Mouse (Mus musculus) CD8-positive naive resting alpha-beta T cell, adult 2 months (primary cell): ENCODE data around the gene Kit.

Source experiments
- DNase-seq, 2 experiments: peaks; one replicate each; pipeline ENCODE4 v3.0.0; 2022; ENCODE audit warnings: low read depth in 2 of 2, low spot score in 2 of 2

Kit gene

DNA sequence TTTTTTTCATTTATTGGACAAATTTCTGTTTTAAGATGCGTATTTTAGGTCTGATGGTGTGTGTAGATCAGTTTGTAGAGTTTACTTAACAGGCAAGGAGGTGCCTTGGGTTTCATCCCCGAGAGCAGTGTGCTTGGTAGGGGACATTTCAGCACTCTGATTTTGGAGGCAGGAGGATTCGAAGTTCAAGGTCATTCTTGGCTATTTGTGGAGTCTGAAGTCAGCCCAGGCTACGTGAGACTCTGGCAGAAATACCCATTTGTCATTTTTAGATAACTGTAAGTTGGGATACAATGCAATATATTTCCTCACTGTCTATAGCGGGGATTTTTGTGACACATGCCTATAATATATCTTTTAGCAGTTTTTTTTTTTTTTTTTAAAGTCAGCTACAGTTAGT is 57.5 kb downstream of the Kit start:
- no peak for DNase-seq

DNA sequence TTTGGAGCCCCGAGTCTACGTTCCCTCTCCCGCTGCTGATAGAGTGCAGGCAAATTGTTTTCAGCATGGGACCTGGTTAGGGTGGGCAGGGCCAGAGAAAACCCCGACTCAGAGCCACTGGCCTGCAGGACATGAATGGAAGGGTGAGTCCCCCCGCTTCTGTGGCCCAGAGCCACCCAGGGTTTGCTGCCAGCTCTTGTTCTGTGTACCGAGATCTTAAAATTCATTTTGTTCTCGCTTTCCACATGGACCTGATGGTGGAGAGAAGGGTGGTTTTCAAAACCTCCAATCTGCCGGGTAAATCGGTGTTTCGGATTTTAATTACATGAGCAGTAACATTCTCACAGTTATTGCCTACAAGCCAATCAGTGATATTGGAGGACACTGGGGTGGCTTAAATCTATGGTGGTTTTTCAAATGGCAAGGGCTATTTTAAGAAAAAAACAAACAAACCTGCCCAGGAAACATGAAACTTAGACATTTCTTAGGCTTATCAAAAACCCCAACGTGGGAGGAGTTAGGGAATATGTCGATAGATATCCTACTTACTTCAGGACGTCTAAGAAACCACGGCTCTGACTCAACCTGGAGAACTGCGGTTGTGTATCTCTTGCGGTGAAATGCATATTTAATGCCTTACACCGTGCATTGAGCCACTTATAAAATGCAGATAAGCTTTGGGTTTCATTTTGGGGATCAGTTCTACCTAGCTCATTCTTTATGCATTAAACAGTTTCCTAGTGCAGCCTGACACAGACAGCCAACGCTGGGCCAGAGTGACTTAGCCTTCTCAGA is 58.3 kb downstream of the Kit start:
- DNase-seq = no peak

DNA sequence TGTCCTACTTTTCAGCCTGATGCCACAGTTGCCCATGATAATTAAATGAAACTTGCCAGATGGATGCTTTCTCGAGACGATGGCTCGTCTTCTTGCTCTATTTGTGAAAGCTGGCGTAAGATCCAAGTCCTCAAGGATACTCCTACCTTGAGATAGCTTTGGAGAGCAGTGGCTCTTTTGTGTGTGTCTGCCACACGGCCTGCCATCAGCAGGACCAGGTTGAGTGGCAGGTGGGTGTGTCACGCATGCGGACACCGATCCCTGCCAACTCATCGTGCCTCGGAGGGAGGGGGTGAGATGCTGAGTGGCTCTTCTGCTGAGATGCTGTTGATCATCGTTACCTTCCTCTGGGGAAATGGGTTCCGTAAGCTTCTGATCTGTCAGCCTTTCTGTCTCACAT is 60.7 kb downstream of the Kit start:
- DNase-seq = no peak

DNA sequence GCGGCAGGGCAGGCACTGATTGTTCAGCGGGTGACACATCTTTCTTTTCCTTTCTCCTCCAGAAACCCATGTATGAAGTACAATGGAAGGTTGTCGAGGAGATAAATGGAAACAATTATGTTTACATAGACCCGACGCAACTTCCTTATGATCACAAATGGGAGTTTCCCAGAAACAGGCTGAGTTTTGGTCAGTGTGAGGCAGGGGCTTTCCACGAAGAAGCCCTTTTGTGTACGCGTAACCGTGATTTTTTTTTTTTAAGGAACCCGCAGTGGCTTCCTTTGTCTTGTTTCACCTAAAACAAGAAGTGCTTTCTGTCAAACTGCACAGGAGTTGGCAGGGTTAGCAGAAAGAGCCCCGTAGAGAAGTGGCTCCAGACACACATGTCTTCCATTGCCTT is 65.9 kb downstream of the Kit start:
- DNase-seq = no peak

DNA sequence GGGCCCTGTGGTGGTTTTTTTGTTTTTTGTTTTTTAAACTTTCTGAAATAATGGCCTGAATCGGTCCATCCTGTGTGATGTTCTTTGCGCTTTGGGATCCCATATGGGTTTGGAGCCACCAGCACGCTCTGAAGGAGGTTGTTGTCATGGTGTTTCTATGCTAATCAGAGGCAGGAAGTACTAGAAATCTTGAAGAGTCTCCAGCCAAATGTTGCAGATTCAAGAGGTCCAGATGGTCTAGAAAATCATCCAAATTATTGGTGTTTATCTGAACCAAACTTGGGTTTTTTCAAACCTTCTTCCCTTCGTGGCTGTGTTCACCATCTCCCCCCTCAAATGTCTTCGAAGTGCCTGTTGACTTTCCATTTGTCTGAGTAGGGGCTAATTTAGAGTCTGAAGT is 72.3 kb downstream of the Kit start:
- DNase-seq = no peak

DNA sequence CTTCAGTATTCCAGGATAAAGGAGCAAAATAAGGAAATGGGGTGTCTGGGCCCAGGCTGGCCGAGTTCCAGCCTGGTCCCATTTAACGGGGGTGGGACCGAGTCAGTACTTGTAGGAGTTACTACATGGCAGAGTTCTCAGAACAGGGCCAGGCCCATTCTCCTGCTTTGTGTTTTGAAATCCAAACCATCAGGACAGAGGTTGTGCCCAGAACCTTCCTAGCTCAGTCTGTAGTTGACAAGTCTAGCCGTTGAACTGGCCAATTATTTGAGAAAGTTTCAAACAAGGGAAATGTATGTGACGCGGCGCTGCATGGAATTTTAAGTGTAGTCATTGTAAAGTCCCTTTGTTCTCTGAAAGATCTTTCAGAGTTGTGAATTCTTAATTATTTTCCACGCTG is 75.8 kb downstream of the Kit start:
- DNase-seq = no peak

DNA sequence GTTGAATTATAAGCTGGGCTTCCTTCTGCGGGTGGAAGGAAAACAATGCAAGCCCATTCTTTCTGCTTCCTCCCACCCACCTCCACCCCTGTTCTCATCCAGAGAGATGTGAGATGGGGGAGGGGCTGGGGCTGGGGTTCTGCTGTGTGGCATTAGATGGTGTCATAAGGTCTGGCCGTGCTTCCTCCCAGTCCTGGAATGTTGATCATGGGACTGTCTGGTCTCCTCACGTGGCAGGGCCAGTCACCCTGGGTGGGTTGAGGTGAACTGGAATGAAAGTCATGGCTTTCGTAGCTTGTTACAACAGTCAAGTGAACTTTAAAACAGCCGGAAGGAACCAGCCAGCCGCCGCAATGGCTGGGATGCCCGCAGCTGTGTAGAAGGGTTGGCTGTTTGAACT is 78.7 kb downstream of the Kit start:
- no peak for DNase-seq

DNA sequence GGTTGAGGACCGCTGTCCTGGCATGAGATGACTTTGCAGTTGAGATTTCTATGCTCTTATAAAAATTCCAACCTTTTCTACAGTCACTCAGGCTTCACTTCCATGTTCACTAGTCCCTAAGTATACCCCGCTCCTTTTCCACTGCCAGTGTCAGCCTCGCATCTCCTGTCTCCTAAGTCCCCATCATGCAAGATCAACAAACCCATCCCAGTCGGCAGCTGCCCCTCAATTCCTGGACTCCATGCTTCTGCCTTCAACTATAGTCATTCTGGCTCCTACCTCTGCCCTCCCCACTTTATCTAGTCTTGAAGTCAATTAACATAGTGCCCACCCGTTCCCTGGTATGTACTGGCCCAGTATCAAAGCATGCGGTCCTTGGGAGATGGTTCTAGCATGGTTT is 83.9 kb downstream of the Kit start:
- DNase-seq = no peak

DNA sequence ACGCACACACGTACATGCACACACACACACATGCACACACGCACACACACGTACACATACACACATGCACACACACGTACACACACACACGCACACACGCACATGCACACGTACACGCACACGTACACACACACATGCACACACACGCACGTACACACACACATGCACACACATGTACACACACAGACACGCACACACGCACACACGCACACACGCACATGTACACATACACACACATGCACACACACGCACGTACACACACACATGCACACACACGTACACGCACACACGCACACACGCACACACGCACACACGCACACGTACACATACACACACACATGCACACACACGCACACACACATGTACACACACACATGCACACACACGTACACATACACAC is 85.6 kb downstream of the Kit start:
- DNase-seq = no peak

DNA sequence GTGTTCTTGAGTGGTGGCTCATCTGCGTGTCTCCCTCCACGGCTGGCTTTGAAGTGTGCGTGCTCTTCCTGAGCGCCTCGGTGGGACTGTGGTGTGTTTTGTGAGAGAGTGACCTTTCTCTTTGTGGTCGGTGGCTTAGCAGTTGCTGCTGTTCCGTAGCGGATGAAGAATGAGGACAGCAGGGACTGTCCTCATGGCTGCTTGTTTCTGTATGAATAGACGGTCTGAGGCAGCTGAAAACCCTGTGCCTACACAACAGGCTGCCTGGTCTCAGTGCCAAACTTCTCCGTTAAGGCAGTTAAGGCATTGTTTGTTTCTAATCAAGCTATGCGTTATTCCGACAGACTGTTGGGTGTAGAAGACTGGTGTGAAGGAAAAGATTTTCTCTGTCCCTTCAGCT is 87.8 kb downstream of the Kit start:
- no peak for DNase-seq

DNA sequence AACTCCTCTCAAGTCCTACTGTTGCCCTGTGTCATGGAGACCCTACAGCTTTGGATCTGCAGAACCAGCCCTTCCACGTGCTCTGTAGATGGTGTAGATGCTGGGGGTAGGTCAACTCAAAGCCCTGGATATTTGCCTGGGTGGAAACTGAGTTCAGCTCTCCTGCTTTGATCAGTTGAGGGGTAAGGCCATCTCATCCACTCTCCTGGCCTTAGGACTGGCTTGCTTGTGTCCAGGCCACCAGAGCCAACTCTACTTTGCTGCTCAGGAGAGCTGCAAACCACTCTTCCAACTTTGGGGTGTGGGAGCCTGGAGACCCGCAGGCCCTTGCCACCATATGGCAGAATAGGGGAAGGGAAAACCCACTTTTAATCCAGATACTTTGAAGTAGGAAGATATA is 89.1 kb downstream of the Kit start:
- DNase-seq = no peak

DNA sequence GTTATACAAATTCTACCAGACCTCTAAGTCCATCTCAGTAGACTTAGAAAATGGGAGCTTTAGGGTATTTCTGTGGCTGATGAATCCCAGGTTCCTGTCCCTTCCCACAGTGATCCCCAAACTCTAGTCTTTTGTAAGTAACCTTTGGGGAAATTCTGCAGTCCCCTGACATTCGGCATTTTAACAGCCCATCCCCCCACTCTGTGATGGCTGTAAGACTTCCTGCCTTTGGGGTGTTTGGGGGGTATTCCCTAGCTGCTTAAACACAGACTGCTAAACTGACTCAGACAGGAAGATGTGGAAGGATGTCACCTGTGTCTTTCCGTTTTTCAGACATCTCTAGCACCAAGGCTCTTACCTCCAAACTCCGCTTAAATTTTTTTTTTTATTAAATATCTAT is 92.4 kb downstream of the Kit start:
- no peak for DNase-seq

DNA sequence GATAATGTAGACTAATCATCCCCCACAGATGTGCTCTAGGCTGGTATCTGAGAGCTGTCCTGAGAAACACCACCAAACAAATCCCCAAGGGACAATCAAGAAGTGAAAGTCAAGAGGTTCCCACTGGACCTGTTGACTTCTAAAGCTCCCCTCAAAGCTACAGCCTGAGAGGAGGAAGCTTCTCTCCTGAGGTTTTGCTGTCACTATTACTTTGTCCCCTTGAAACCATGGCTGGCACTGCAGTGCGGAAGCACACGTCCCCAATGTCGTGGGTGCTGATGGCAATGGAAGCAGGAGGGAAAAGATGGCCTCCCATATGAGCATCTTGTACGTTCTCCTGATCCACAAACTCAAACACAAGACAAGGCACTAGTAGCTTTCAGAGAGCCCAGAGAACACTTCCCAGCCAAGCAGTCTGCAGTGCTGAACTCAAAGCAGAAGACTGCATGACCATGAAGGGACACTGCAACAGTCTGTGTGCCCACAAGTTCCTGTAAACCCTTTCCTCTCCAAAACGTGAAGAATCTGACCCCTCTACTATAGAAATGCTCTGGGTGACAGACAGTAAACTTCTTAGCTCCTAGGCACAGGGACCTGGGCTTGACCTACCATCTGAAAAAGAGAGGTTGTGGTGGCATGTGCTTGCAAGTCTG is 96.5 kb downstream of the Kit start:
- no peak for DNase-seq

DNA sequence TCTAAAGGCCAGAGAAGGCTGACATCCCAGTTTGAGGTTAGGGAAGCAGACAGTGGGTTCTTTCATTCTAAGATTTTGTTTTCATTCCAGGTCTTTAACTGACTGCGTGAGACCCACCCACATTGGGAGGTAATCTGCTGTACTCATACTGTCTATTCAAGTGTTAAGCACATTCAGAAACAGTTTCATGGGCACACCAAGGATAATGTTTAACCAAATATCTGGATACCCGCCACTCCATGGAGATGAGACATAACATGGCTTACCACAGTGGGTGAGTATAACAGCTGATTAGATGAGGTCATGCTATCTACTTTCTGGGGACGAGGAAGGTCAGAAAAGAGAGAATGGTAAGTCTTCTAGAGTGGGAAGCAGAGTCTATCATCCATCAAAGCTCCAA is 101.3 kb downstream of the Kit start:
- DNase-seq = no peak

DNA sequence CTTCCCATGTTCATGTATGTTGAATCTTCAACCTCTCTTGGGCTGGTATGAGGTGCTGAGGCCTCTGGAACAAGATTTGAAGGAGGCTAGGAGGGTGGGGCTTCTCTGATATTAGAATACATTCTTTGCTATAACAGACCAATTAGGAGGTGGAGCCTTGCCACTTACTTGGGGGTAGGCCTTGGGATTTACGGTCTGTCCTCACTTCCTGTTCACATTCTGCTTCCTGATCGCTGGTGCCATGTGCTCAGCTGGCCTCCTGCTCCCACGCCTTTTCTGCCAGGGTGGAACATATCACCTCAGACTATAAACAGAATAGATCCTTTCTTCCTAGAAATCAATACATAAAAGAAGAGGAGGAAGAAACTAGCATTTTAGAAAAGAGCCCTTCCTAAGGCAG is 105.2 kb downstream of the Kit start:
- no peak for DNase-seq

DNA sequence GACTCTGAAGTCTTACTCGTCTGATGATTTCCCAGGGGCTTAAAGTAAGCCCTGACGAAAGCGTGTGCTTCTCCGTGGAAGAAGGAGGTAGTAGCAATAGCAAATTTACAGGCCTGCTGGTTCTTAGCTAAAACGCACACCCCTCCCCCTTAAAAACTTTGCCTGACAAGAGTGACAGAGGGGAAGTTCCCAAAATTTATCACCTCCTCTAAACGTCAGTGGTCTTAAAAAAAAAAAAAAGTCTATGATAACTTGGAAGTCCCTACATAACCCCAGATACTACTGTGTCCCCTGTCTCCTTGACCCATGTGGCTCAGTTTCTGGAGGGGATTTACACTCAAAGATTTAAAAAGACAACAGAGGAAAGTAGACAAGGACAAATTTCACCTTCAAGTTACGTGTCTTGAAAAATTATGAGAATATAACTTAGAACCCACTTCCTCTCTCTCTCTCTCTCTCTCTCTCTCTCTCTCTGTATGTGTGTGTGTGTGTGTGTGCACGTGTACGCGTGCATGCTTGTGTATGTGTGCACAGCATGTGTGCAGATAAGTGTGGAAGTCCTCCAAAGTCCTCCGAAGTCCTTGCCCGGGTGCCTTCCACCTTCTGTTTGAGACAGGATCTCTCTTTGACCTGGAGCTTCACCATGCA is 120.6 kb downstream of the Kit start:
- DNase-seq = no peak

DNA sequence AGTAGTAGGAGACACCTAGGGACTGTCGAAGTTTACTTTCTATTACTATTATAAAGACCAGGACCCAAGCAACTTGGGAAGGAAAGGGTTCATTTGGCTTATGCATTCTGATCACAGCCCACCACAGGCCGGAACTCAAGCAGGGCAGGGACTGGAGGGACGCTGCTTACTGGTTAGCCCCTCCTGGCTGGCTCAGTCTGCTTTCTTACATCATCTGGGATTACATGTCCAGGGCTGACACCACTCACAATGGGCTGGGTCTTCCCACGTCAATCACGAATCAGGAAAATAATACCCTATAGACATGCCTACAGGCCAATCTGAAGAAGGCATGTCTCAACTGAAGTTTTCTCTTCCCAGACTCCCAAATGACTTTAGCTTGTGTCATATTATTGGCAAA is 122.2 kb downstream of the Kit start:
- no peak for DNase-seq

DNA sequence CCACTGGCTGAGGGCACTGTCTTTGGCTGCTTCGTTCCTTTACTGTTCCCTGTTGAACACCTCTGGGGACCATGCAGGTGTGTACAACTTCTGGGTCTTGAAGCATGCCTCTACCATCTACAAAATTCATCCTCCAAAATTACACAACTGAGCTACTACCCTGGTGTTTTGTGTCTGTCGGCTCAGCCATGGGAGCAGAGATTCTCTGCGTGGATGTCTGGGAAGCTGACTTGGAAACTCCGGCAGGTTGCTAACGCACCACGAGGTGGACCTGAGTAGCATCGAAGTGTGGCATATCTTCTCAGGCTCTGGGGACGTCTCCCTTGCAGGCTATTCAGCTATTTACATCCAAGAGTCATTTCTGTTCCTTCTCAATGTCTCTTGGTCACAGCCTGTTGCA is 123.8 kb downstream of the Kit start:
- no peak for DNase-seq

DNA sequence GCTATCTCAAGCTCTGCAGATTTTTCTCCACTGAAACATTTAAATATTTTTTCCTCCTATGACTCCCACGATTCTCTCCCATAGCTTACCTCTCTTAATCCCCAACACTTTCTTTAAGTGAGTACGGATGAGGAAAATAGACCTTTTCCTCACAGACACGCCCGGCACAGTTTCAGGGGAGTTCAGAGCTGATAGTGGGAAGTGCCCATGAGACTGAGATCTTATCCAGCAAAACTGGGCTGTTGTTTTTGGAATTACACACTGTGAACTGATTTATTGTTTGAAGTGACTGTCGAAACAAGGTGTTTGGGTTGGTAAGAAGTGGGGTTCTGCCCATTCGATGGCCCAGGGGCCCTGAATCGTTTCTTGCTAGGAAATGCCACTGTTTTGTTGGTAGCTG is 124.4 kb downstream of the Kit start:
- DNase-seq = no peak

DNA sequence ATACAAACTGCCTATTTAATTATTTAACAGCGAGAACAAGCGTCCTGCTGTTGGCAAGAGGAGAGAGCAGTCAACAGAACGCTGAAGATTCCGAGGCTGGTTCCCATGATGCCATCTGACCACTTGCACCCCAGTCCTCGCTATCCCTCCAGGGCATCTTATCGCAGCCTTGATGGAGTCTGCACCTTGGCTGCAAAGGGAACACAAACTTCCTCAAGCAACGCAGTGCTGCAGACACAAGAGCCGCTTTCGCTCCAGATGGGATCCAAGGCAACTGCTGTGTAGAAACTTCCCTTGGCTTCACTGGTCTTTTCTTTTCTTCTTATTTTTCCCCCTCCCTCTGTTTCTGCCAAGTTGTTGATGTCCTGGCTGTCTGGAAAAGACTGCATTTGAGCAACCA is 124.8 kb downstream of the Kit start:
- no peak for DNase-seq

DNA sequence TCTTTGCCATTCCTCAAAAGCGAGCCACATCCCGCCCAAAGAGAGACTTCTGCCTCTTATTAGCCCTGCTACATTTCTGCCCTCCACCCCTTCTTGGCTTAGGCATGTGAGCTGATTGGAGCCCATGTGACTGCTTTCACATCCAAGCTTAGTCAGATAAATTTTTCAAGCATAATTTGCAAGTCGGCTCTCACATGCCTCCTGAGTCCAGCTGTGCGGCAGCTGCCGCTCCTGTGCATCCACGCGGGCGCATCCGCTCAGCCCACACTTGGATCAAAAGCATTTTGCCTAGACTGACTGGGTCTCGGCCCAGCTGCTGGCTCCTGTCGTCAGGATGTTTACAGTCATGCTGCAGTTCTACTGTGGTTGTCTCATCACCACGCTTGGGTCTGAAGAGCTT is 126.9 kb downstream of the Kit start:
- DNase-seq = no peak

DNA sequence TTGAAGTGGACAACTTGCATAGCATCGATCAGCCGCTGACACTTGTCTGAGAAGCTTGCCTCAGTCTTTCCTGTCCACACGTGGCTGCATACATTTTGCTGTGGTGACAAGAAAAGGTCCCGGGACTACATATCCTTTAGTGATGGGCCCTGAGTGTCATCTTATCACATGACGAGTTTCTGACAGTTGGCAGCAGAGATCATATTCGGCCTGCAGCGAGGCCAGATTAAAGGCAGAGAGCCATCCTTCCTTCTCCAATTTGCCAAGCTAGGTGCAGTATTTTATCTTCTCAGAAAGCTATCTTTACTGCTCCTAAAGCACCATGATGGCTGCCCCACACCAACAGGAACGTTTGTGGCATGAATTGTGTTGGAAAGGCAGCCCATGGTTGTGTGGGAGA is 127.4 kb downstream of the Kit start:
- DNase-seq = no peak
